Mouse (Mus musculus): ENCODE measurements around the gene Syngr3. TPM values are rescaled to one million over a fixed set of nuclear protein-coding genes. Genes with fewer than 3 reads are reported as not detected.

Gene Syngr3
- polyA plus RNA-seq, 1 experiment from 2014 or later: 6.9 TPM

DNA sequence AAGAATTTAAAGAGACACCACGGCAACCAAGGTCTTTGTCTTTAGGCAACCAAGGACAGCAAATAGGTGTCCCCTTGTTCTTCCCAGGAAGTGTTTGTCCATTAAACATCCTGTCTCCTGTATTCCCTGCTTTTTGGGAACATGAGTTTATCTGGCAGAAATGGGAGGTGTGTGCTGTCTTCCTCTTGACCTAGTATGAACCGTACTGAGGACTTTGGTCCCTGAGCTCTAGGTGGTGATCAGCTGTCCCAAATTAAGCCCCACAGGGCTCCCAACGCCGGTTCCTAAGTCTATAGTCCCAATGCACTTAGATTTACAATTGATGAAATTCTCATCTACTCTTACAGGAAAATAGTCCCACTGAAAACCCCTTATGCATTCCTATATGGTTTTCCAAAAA is 39.0 kb downstream of the Syngr3 start:
- H3K4me1 ChIP-seq: peaks cover 16% of the 10 kb centered on the region; the same call in 1 of the 2 replicates
- 0 out of 2 replicates have a peak overlapping the region, but pooled peaks have one; percentile 11 for H3K27ac ChIP-seq
- H3K4me3 ChIP-seq (replicated peaks): no peak overlapping the region
- H3K9ac ChIP-seq: no peak overlapping the region
- H3K27me3 ChIP-seq (replicated peaks): no peaks in the 10 kb centered on the region
- no peaks in the 10 kb centered on the region for H3K36me3 ChIP-seq
- H3K9me3 ChIP-seq: no peaks in the 10 kb centered on the region
- no peak for ATAC-seq (ENCODE audit: insufficient read depth, low FRiP score, low read depth)
- WGBS: 74% methylated on average over 4 of the region's 4 CpGs
- peak overlapping the region; percentile 99; the same call in 1 of the 2 replicates for H3K4me2 ChIP-seq

DNA sequence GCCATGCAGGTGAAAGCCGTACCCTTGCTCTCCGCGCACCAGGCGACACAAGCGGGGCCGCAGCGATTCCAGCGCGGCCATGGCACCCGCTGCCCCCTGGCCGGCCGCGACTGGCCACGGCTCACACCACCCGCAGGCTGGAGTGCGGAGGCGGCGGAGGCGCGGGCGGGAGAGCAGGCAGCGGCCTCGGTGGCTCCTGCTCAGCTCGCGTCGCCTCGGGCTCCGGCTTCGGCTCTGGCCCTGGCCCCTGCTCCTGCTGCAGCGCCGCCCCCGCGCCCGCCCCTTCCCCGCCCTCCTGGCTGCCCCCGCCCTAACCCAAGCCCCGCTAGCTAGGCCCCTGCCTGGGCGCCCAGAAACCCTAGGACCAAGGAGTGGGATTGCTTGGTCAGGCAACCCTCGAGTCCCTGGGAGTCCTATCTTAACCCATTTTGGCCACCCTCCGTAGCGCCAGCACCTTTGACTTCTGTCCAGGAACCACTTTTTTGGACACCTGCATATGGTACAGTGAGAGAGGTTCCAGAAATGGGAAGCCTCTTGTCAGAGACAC is 39.6 kb downstream of the Syngr3 start, which contains the start of gene Slc9a3r2:
Gene Slc9a3r2 (minus strand): TSS at position 258 of the 547 bp plus-strand sequence.
- WGBS: under 1% methylated on average over 41 of the region's 41 CpGs
- ATAC-seq (ENCODE audit: insufficient read depth, low FRiP score, low read depth): peak; percentile 69; the same call in 1 of the 2 replicates
- peaks cover 23% of the 10 kb centered on the region; the same call in 1 of the 2 replicates for H3K4me1 ChIP-seq
- H3K4me3 ChIP-seq (replicated peaks): peak within 1 kb of the TSS; percentile 81
- peak within 1 kb of the TSS; percentile 99 for H3K4me2 ChIP-seq
- no peaks in the 10 kb centered on the region for H3K9me3 ChIP-seq
- peak within 1 kb of the TSS; percentile 31; the same call in 1 of the 2 replicates for H3K27ac ChIP-seq
- H3K27me3 ChIP-seq (replicated peaks): no peaks in the 10 kb centered on the region
- H3K36me3 ChIP-seq: no peaks in the 10 kb centered on the region
- peak within 1 kb of the TSS; percentile 95 for H3K9ac ChIP-seq

DNA sequence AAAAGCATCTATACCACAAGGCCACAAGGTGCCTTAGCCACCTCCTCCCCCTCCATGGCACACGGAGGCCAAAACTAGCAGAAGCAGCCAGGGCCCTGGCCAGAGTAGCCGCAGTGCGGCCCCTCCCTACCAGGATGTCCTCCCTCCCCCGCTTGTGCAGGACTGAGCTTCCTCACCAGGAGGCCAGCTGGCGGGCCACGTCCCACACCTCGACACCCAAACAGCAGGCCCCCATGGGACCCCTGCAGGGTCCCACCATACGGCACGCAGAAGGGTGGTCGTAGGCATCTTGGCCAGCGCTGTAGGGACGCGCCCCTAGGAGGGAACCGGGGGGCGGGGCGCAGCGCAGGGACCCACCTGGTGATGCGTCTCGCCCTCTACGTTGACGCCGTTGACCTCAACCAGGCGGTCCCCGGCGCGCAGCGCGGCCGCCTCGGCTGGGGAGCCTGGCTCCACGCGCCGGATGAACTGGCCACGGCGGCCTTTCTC is 40.1 kb downstream of the Syngr3 start:
- ATAC-seq (ENCODE audit: insufficient read depth, low FRiP score, low read depth): peak; percentile 24; the same call in 1 of the 2 replicates
- no peaks in the 10 kb centered on the region for H3K27me3 ChIP-seq (replicated peaks)
- no peaks in the 10 kb centered on the region for H3K9me3 ChIP-seq
- no peaks in the 10 kb centered on the region for H3K36me3 ChIP-seq
- H3K4me3 ChIP-seq (replicated peaks): peak overlapping the region; percentile 81
- H3K27ac ChIP-seq: peak overlapping the region; percentile 31; the same call in 1 of the 2 replicates
- peak overlapping the region; percentile 99 for H3K4me2 ChIP-seq
- H3K4me1 ChIP-seq: peaks cover 28% of the 10 kb centered on the region; the same call in 1 of the 2 replicates
- WGBS: 2% methylated on average over 35 of the region's 35 CpGs
- peak overlapping the region; percentile 95 for H3K9ac ChIP-seq

DNA sequence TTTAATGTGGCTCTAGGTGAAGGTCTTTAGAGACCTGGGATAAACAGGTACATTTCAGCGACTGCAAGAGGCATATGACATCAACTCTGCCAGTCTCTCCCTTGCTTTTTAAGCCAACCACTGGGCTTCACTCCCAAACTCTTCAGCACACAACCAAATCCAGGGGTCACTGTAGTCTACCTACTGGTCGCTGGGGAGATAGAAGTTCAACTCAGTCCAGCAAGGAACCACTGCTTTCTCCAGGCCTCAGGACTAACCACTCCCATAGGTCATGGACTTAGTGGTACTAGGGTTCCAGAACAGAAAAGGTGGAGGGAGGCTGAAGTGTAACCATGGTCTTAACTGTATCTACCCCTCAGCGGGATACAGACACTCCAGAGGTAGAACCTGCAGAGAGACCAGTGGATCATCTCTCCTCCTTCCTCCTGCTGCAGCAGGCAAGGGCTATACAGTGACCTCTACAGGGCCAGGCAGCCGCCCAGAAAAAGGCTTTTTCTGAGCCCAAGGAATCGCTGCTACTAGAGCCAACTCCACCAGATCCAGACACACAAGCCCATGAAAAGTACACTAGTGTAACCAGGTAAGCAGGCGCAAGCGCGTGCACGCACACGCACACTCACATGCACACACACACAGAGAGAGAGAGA is 40.9 kb downstream of the Syngr3 start:
- 71% methylated on average over 10 of the region's 10 CpGs for WGBS

DNA sequence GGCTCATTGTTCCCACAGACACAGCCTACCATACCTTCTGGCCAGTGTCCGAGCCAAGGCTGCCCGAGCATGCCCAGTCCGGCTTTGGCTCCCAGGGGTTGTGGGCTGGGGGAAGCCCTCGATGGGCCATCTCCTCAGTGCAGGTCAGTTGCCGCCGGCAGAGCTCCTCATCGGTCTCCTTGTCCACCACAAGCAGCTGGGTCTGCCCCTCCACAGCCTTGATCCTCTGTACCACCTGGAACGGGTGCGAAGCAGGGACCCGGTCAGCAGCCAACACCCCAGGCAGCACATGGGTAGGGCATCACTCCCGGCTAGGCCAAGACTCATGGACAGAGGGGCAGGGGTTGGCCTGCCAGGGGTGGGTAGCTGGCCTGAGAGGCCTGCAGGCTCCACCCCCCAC is 42.3 kb downstream of the Syngr3 start:
- Histone ChIP-seq H3K27ac (peak overlapping the region; percentile 40; the same call in 1 of the 2 replicates), H3K4me1 (peaks cover 37% of the 10 kb centered on the region; the same call in 1 of the 2 replicates), H3K9ac (no peak overlapping the region), H3K9me3 (no peaks in the 10 kb centered on the region), H3K4me3 (replicated peaks) (0 out of 2 replicates have a peak overlapping the region, but pooled peaks have one; percentile 4), H3K4me2 (peak overlapping the region; percentile 30), H3K27me3 (replicated peaks) (no peaks in the 10 kb centered on the region), H3K36me3 (no peaks in the 10 kb centered on the region)
- WGBS: 83% methylated on average over 11 of the region's 11 CpGs
- ATAC-seq (ENCODE audit: insufficient read depth, low FRiP score, low read depth): no peak

More for the DNA sequence above, 40.9 kb downstream of the Syngr3 start:
- Histone ChIP-seq H3K9me3 (no peaks in the 10 kb centered on the region), H3K36me3 (no peaks in the 10 kb centered on the region), H3K4me3 (replicated peaks) (peak overlapping the region; percentile 81), H3K27me3 (replicated peaks) (no peaks in the 10 kb centered on the region), H3K27ac (no peak overlapping the region), H3K9ac (no peak overlapping the region), H3K4me1 (peaks cover 33% of the 10 kb centered on the region; the same call in 1 of the 2 replicates), H3K4me2 (peak overlapping the region; percentile 99)
- ATAC-seq (ENCODE audit: insufficient read depth, low FRiP score, low read depth): no peak

DNA sequence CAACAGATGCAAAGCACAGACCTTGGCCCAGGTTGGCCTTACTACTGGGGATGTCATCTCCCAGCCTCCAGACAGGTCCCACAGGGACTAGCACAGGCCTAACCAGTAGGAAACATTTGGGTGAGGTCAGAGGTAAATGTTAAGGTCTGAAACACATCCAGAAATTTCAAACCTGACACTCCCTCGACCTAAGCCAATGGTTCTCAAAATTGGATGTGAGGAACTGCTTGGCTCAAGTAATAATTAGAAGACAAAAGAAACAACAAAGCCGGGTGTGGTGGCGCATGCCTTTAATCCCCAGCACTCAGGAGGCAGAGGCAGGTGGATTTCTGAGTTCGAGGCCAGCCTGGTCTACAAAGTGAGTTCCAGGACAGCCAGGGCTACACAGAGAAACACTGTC is 43.4 kb downstream of the Syngr3 start:
- H3K27ac ChIP-seq: no peak overlapping the region
- H3K4me1 ChIP-seq: peaks cover 37% of the 10 kb centered on the region; the same call in 1 of the 2 replicates
- H3K36me3 ChIP-seq: no peaks in the 10 kb centered on the region
- ATAC-seq (ENCODE audit: insufficient read depth, low FRiP score, low read depth): no peak
- no peak overlapping the region for H3K4me3 ChIP-seq (replicated peaks)
- H3K4me2 ChIP-seq: no peak overlapping the region
- H3K9ac ChIP-seq: no peak overlapping the region
- H3K9me3 ChIP-seq: no peaks in the 10 kb centered on the region
- H3K27me3 ChIP-seq (replicated peaks): no peaks in the 10 kb centered on the region
- WGBS: 85% methylated on average over 4 of the region's 4 CpGs

DNA sequence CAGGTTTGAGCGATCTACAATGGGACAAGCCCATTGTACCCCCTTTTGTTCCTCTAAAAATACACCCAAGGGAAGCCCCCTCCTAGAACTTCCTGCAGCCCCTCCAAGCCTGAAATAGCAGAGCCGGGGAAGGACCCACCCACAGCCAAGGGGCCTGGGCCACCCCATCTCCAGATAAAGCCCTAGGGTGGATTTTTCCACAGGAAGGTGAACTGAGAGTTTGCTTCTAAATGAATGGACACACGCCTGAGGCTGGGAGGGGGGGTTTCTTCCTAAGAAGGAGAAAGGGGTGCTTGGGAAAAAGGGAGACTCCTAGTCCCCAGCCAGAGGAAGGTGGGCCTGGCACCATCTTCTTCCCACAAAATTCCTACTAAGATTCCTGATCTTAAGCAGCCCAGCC is 43.8 kb downstream of the Syngr3 start:
- no peak for ATAC-seq (ENCODE audit: insufficient read depth, low FRiP score, low read depth)
- WGBS: 82% methylated on average over 3 of the region's 3 CpGs
- Histone ChIP-seq H3K36me3 (no peaks in the 10 kb centered on the region), H3K9me3 (no peaks in the 10 kb centered on the region), H3K4me3 (replicated peaks) (no peak overlapping the region), H3K4me2 (no peak overlapping the region), H3K27me3 (replicated peaks) (no peaks in the 10 kb centered on the region), H3K9ac (no peak overlapping the region), H3K4me1 (peaks cover 37% of the 10 kb centered on the region; the same call in 1 of the 2 replicates), H3K27ac (peak overlapping the region; percentile 57)

DNA sequence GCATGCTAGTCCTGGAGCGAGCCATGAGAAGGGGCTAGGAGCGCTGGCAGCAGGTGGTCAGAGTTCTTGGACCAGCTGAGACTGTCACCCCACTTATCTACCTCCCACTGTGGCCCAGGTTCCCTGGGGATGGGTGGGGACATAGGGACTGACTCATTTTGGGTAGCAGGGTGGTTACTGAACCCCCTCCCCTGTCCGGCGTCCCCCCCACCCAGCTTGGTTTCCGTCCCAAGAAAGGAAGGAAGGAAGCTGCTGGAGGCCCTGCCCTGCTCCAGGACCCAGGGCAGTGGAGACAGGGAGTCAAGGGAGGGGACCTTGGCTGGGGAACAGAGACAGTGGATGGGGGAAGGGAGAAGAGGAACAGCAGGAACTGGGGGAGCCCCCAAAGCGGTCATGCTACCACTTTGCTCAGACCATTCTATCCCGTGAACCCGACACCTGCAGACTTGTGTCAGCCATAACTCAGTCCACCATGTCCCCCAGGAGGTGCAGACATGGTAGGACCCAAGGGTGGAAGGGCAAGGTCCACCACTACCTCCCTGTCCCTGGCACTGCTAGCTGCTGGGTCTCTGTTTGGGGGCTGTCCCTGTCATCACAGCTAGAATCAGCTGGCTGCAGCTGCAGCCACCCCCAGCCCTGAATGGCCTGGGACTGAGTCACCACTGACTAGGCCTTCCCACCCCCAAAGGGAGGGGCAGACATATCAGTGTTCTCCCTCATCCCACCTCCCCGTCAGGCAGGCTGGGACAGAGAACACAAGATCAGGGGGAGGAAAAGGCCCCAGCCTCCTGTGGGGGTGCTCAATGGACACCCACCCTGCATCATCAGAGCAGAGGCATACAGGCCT is 44.7 kb downstream of the Syngr3 start:
- peak overlapping the region; percentile 57 for H3K27ac ChIP-seq
- no peaks in the 10 kb centered on the region for H3K27me3 ChIP-seq (replicated peaks)
- ATAC-seq (ENCODE audit: insufficient read depth, low FRiP score, low read depth): 0 out of 2 replicates have a peak, but pooled peaks have one; percentile 15
- no peaks in the 10 kb centered on the region for H3K9me3 ChIP-seq
- no peaks in the 10 kb centered on the region for H3K36me3 ChIP-seq
- peaks cover 31% of the 10 kb centered on the region; the same call in 1 of the 2 replicates for H3K4me1 ChIP-seq
- no peak overlapping the region for H3K4me2 ChIP-seq
- no peak overlapping the region for H3K9ac ChIP-seq
- no peak overlapping the region for H3K4me3 ChIP-seq (replicated peaks)
- WGBS: 72% methylated on average over 9 of the region's 9 CpGs

DNA sequence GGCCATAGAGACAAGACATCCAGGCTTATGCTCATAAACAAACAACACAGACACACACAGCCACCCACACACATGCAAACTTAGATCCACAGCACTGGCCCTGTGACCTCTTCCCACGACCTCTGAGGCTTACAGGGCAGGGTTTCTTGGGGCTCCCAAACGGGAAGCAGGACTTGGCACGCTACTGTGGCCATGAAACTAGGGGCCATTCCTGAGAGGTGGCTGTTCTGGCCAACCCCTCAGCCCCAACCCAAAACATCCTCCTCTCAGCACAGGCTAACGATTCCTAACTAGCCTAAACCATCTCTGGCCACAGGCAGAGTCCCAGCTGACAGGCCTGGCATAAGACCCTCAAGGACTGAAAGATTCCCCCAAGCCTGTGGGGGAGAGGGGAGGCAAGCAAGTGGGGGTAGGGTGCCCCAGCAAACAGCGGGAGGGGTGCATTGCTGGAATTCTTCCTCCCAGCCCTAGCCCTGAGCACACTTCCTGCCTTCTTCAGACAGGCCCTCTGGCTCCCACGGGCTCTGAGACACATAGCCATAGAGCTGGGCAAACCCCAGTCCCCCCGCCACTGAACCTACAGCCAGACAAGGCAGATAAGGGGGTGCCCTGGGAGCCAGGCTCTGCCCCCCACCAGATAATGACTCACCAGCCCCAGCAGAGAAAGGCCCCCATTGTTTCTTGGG is 45.6 kb downstream of the Syngr3 start:
- Histone ChIP-seq H3K27me3 (replicated peaks) (no peaks in the 10 kb centered on the region), H3K9ac (no peak overlapping the region), H3K9me3 (no peaks in the 10 kb centered on the region), H3K4me2 (peak overlapping the region; percentile 9; the same call in 1 of the 2 replicates), H3K4me3 (replicated peaks) (no peak overlapping the region), H3K36me3 (no peaks in the 10 kb centered on the region), H3K4me1 (peaks cover 38% of the 10 kb centered on the region), H3K27ac (peak overlapping the region; percentile 57)
- no peak for ATAC-seq (ENCODE audit: insufficient read depth, low FRiP score, low read depth)
- WGBS: 31% methylated on average over 7 of the region's 7 CpGs

DNA sequence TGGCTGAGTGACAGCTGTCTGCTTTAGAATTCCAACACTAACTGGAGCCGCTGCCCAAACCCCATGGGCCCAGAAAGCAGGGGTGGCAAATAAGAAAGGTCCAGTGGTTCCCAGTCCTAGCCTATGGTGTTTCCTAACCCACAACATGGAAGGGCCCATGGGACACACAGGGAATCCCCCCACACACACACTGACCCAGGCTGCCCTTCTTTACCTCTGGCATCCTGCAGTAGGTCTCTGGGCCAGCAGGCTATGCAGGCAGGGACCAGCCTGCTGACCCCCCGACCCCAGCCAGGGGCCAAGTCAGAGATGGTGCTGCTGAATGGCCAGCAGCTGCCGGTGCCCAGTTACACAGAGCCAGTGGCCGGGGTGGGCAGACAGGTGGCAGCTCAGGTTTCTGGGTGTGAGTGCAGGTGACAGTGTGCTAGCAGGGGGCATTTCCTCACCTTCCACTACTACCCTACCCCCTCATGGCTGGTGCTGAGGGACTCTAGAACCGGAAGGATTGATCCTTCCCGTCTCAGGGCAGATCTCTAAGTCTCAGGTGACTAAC is 46.9 kb downstream of the Syngr3 start:
- Histone ChIP-seq H3K9me3 (no peaks in the 10 kb centered on the region), H3K4me1 (peaks cover 33% of the 10 kb centered on the region), H3K36me3 (no peaks in the 10 kb centered on the region), H3K4me3 (replicated peaks) (no peak overlapping the region), H3K4me2 (no peak overlapping the region), H3K27ac (no peak overlapping the region), H3K9ac (no peak overlapping the region), H3K27me3 (replicated peaks) (no peaks in the 10 kb centered on the region)
- WGBS: 78% methylated on average over 6 of the region's 6 CpGs
- ATAC-seq (ENCODE audit: insufficient read depth, low FRiP score, low read depth): no peak

DNA sequence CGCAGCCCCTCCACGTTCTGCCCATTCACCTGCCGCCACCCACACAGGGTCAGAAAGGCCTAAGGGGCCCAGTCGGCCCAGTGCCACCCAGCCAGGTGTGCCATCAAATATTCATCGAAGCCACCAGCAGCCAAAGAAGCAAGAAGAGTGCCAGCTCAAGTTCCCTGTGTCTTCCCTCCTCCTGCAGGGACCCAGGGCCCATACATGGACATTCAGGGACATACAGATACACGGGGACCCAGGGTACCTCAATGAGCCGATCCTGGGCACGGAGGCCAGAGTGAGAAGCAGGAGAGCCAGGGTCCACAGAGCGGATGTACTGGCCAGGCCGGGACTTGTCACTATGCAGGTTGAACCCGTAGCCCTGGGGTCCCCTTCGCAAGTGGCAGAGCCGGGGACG is 47.8 kb downstream of the Syngr3 start:
- 90% methylated on average over 14 of the region's 14 CpGs for WGBS
- H3K27me3 ChIP-seq (replicated peaks): no peaks in the 10 kb centered on the region

More for the DNA sequence above, 47.8 kb downstream of the Syngr3 start:
- ATAC-seq (ENCODE audit: insufficient read depth, low FRiP score, low read depth): no peak
- Histone ChIP-seq H3K27ac (no peak overlapping the region), H3K4me2 (no peak overlapping the region), H3K4me1 (peaks cover 33% of the 10 kb centered on the region), H3K9ac (no peak overlapping the region), H3K4me3 (replicated peaks) (no peak overlapping the region), H3K36me3 (no peaks in the 10 kb centered on the region), H3K9me3 (no peaks in the 10 kb centered on the region)
